Mouse (Mus musculus): ENCODE data around the gene Wwox. TPM values are rescaled to one million over a fixed set of nuclear protein-coding genes. Genes with fewer than 3 reads are reported as not detected.

Wwox gene
- polyA plus RNA-seq, 1 experiment from 2014 or later: 14.9 TPM

- Histone ChIP-seq H3K27ac (ENCODE audit: low read depth, low read length) (no peak overlapping the region), H3K4me1 (ENCODE audit: control insufficient read depth, insufficient read depth, low read depth, low read length) (no peaks in the 10 kb centered on the region), H3K27me3 (replicated peaks; ENCODE audit: control insufficient read depth, insufficient read depth, low read length) (no peaks in the 10 kb centered on the region), H3K9me3 (ENCODE audit: control insufficient read depth, low read length) (no peaks in the 10 kb centered on the region), H3K36me3 (ENCODE audit: control insufficient read depth, insufficient read depth, low read length) (no peaks in the 10 kb centered on the region), H3K9ac (ENCODE audit: low read depth, low read length) (no peak overlapping the region), H3K4me3 (ENCODE audit: low read length) (no peak overlapping the region), H3K4me2 (ENCODE audit: low read length) (no peak overlapping the region)
- ATAC-seq: no peak
- 44% methylated on average over 8 of the region's 8 CpGs for WGBS
Observed at GRCm38 (mm10) chr8:114971378-114971777, 531.9 kb downstream of the Wwox start.

DNA sequence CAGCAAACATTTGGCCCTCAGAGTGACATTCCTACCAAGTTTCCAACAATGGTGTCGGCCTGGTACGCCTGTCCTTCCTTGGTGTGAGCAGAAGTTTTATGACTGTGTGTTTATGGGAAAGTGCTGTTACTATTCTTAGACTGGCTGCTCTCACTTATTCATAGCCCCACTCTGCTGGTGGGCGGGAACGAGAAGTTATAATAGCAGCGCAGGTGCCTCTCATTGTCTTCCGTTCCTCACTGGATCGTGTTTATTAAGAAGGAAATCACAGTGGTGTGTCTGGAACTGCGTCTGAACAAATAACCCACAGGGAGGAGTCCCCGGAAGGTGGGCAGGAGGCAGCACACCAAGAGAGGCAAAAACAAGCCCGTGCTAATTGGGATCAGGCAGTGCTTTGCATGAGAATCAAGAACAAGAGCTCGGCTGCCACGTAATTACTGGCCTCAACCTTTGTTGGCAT is 533.6 kb downstream of the Wwox start:
- Histone ChIP-seq H3K9ac (ENCODE audit: low read depth, low read length) (no peak overlapping the region), H3K4me2 (ENCODE audit: low read length) (no peak overlapping the region), H3K27ac (ENCODE audit: low read depth, low read length) (no peak overlapping the region), H3K9me3 (ENCODE audit: control insufficient read depth, low read length) (no peaks in the 10 kb centered on the region), H3K36me3 (ENCODE audit: control insufficient read depth, insufficient read depth, low read length) (no peaks in the 10 kb centered on the region), H3K27me3 (replicated peaks; ENCODE audit: control insufficient read depth, insufficient read depth, low read length) (no peaks in the 10 kb centered on the region), H3K4me1 (ENCODE audit: control insufficient read depth, insufficient read depth, low read depth, low read length) (no peaks in the 10 kb centered on the region), H3K4me3 (ENCODE audit: low read length) (no peak overlapping the region)
- 21% methylated on average over 12 of the region's 12 CpGs for WGBS
- no peak for ATAC-seq

DNA sequence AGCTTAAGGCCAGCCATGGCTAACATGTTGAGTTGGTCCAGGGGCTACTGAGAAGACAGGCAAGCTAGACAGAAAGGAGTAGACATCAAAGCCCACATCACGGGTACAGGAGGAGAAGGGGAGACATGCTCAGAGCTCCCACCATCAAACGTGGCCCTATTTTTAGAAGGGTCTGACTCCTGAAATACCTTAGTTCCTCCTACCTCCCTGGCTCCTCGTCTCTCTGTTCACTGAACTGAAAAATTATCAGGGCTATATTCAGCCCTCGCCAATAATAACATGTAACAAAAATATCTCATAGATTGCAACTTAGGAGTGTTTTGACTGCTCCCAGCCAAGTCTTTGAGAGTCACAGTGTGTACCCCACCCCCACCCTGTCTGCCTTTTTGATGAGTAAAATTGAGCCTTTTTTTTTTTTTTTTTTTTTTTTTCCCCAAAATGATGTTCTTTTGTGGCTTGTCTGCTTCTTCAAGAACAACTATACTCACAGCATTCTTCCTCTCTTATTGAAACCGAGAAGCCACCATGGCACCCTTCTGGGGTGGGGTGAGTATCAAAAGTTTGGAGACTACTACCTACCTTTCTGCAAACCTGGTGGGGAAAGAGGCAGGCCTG is 535.0 kb downstream of the Wwox start:
- Histone ChIP-seq H3K36me3 (ENCODE audit: control insufficient read depth, insufficient read depth, low read length) (no peaks in the 10 kb centered on the region), H3K27ac (ENCODE audit: low read depth, low read length) (no peak overlapping the region), H3K4me3 (ENCODE audit: low read length) (no peak overlapping the region), H3K9me3 (ENCODE audit: control insufficient read depth, low read length) (no peaks in the 10 kb centered on the region), H3K9ac (ENCODE audit: low read depth, low read length) (no peak overlapping the region), H3K4me1 (ENCODE audit: control insufficient read depth, insufficient read depth, low read depth, low read length) (no peaks in the 10 kb centered on the region), H3K4me2 (ENCODE audit: low read length) (no peak overlapping the region), H3K27me3 (replicated peaks; ENCODE audit: control insufficient read depth, insufficient read depth, low read length) (no peaks in the 10 kb centered on the region)
- WGBS: 73% methylated on average over 5 of the region's 5 CpGs
- no peak for ATAC-seq

- H3K9ac ChIP-seq (ENCODE audit: low read depth, low read length): no peak overlapping the region
- H3K36me3 ChIP-seq (ENCODE audit: control insufficient read depth, insufficient read depth, low read length): no peaks in the 10 kb centered on the region
- no peak overlapping the region for H3K4me2 ChIP-seq (ENCODE audit: low read length)
- no peaks in the 10 kb centered on the region for H3K4me1 ChIP-seq (ENCODE audit: control insufficient read depth, insufficient read depth, low read depth, low read length)
- ATAC-seq: no peak
- H3K27ac ChIP-seq (ENCODE audit: low read depth, low read length): no peak overlapping the region
- WGBS: 81% methylated on average over 11 of the region's 11 CpGs
- H3K27me3 ChIP-seq (replicated peaks; ENCODE audit: control insufficient read depth, insufficient read depth, low read length): no peaks in the 10 kb centered on the region
- H3K4me3 ChIP-seq (ENCODE audit: low read length): no peak overlapping the region
- H3K9me3 ChIP-seq (ENCODE audit: control insufficient read depth, low read length): 0 out of 2 replicates have a peak, but pooled peaks cover 3% of the 10 kb centered on the region
Observed at GRCm38 (mm10) chr8:114977746-114978145, 538.3 kb downstream of the Wwox start.

DNA sequence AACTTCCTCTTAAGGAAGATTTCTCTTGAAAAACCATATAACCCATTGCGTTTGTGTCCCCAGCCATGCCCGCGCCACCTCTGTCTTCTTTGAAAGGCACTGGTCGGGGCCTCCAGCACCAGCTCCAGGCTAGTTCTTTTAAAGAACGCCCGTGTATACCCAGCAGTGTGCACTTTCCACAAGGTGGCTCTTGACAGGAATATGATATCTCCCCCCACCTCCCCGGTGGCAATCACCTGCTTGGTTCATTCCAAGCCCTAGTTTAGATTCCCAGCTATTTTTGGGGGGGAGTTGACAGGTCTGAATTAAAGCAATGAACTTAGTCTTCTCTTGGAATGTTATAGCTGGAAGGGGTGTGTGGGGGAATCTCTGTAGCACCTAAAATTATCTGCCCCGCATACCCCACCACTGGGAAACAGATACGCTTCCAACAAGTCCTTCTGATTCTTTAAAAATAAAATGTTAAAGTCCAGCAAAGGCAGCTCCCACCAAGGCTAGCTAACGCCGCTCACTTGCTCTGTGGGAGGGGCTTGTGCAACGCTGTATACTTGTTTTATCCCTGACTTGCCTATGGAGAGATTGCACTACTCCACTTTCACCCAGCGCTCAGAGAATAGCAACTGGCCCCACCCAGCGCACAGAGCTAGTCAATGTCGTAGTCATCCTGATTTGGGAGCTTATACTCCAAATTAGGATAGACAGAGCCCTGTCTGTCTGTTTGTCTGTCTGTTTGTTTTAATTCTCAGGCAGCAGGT is 538.9 kb downstream of the Wwox start:
- 81% methylated on average over 15 of the region's 15 CpGs for WGBS
- Histone ChIP-seq H3K27ac (ENCODE audit: low read depth, low read length) (no peak overlapping the region), H3K4me1 (ENCODE audit: control insufficient read depth, insufficient read depth, low read depth, low read length) (no peaks in the 10 kb centered on the region), H3K9me3 (ENCODE audit: control insufficient read depth, low read length) (0 out of 2 replicates have a peak, but pooled peaks cover 3% of the 10 kb centered on the region), H3K9ac (ENCODE audit: low read depth, low read length) (no peak overlapping the region), H3K4me2 (ENCODE audit: low read length) (no peak overlapping the region), H3K36me3 (ENCODE audit: control insufficient read depth, insufficient read depth, low read length) (no peaks in the 10 kb centered on the region), H3K27me3 (replicated peaks; ENCODE audit: control insufficient read depth, insufficient read depth, low read length) (no peaks in the 10 kb centered on the region), H3K4me3 (ENCODE audit: low read length) (no peak overlapping the region)
- ATAC-seq: no peak

DNA sequence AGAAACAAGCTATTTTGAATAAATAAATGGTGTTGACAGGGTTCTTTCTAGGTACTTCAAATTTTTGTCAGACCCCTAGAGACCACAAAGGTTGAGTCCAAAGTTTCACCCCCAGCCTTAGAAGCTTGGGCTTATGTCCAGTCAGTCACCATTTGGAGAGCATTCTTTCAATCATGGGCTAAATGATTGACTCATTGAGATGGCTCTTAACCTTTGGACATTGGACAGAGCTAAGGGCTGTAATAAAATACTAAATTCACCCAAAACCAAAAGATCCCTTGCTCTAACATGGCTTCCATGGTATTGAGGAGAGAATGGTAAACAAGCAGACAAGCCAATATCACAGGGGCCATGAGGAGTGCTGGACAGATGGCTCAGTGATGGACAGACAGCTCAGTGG is 540.2 kb downstream of the Wwox start:
- Histone ChIP-seq H3K4me2 (ENCODE audit: low read length) (no peak overlapping the region), H3K4me3 (ENCODE audit: low read length) (no peak overlapping the region), H3K4me1 (ENCODE audit: control insufficient read depth, insufficient read depth, low read depth, low read length) (no peaks in the 10 kb centered on the region), H3K36me3 (ENCODE audit: control insufficient read depth, insufficient read depth, low read length) (no peaks in the 10 kb centered on the region), H3K27ac (ENCODE audit: low read depth, low read length) (no peak overlapping the region), H3K9me3 (ENCODE audit: control insufficient read depth, low read length) (0 out of 2 replicates have a peak, but pooled peaks cover 3% of the 10 kb centered on the region), H3K27me3 (replicated peaks; ENCODE audit: control insufficient read depth, insufficient read depth, low read length) (no peaks in the 10 kb centered on the region), H3K9ac (ENCODE audit: low read depth, low read length) (no peak overlapping the region)
- ATAC-seq: no peak

- WGBS: 89% methylated on average over 11 of the region's 11 CpGs
- H3K4me3 ChIP-seq (ENCODE audit: low read length): no peak overlapping the region
- ATAC-seq: no peak
- H3K36me3 ChIP-seq (ENCODE audit: control insufficient read depth, insufficient read depth, low read length): no peaks in the 10 kb centered on the region
- H3K27ac ChIP-seq (ENCODE audit: low read depth, low read length): no peak overlapping the region
- no peak overlapping the region for H3K9ac ChIP-seq (ENCODE audit: low read depth, low read length)
- no peak overlapping the region for H3K4me2 ChIP-seq (ENCODE audit: low read length)
- H3K27me3 ChIP-seq (replicated peaks; ENCODE audit: control insufficient read depth, insufficient read depth, low read length): no peaks in the 10 kb centered on the region
- H3K4me1 ChIP-seq (ENCODE audit: control insufficient read depth, insufficient read depth, low read depth, low read length): no peaks in the 10 kb centered on the region
- H3K9me3 ChIP-seq (ENCODE audit: control insufficient read depth, low read length): 0 out of 2 replicates have a peak, but pooled peaks cover 3% of the 10 kb centered on the region
Observed at GRCm38 (mm10) chr8:114982762-114983161, 543.3 kb downstream of the Wwox start.

GRCm38 (mm10) chr8:114984500-114984899 is 545.0 kb downstream of the Wwox start:
- H3K9me3 ChIP-seq (ENCODE audit: control insufficient read depth, low read length): 0 out of 2 replicates have a peak, but pooled peaks cover 3% of the 10 kb centered on the region
- H3K27me3 ChIP-seq (replicated peaks; ENCODE audit: control insufficient read depth, insufficient read depth, low read length): 0 out of 2 replicates have a peak, but pooled peaks cover 2% of the 10 kb centered on the region
- H3K27ac ChIP-seq (ENCODE audit: low read depth, low read length): no peak overlapping the region
- 88% methylated on average over 8 of the region's 8 CpGs for WGBS
- H3K4me2 ChIP-seq (ENCODE audit: low read length): no peak overlapping the region
- ATAC-seq: no peak
- H3K4me1 ChIP-seq (ENCODE audit: control insufficient read depth, insufficient read depth, low read depth, low read length): no peaks in the 10 kb centered on the region
- H3K36me3 ChIP-seq (ENCODE audit: control insufficient read depth, insufficient read depth, low read length): no peaks in the 10 kb centered on the region
- H3K4me3 ChIP-seq (ENCODE audit: low read length): no peak overlapping the region
- no peak overlapping the region for H3K9ac ChIP-seq (ENCODE audit: low read depth, low read length)

DNA sequence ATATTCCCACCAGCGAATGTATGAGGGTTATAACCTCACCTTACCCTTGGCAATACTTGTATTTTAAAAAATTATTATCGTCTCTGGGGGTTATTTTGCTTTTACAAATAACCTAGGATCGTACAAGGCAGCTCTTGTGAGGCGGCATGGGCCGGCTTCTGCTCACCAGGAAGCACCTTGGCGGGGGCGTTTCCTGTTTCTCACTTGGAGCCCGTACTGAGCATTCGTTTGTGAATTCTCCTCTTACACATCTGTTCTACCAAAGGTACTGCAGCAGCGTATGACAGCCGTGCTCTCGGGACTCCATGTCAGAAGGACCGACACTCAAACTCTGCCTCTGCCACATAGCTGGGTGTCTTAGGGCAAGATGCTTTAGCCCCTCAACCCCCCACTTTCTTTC is 546.5 kb downstream of the Wwox start:
- no peaks in the 10 kb centered on the region for H3K36me3 ChIP-seq (ENCODE audit: control insufficient read depth, insufficient read depth, low read length)
- no peaks in the 10 kb centered on the region for H3K9me3 ChIP-seq (ENCODE audit: control insufficient read depth, low read length)
- no peak overlapping the region for H3K4me2 ChIP-seq (ENCODE audit: low read length)
- H3K4me3 ChIP-seq (ENCODE audit: low read length): no peak overlapping the region
- H3K27me3 ChIP-seq (replicated peaks; ENCODE audit: control insufficient read depth, insufficient read depth, low read length): 0 out of 2 replicates have a peak, but pooled peaks cover 2% of the 10 kb centered on the region
- no peak overlapping the region for H3K9ac ChIP-seq (ENCODE audit: low read depth, low read length)
- no peak for ATAC-seq
- 84% methylated on average over 13 of the region's 13 CpGs for WGBS
- H3K27ac ChIP-seq (ENCODE audit: low read depth, low read length): no peak overlapping the region
- no peaks in the 10 kb centered on the region for H3K4me1 ChIP-seq (ENCODE audit: control insufficient read depth, insufficient read depth, low read depth, low read length)

Measured in hindbrain, embryonic 16.5 days (tissue).